Mouse (Mus musculus) MEL (cell line): ENCODE measurements around the gene Adam1b. TPM values are rescaled to one million over a fixed set of nuclear protein-coding genes. Genes with fewer than 3 reads are reported as not detected.
A peak's percentile ranks its signal among the peaks of the same experiment; 100 is the strongest.

Experiments used
- DNase-seq: peaks from one replicate; pipeline ENCODE4 v3.0.0; 2011; ENCODE audit warnings: low read depth, low spot score
- H3K27ac ChIP-seq: 2 replicates; pipeline ENCODE4 v1.5.1; 2012; ENCODE audit warnings: low read depth, mild to moderate bottlenecking, control low read depth, low read length, moderate library complexity; ENCODE audit not compliant: control insufficient read depth
- H3K27me3 ChIP-seq, 2 experiments: fragments of 150-350 bp in 1 of 2; sonication (generic) in 1 of 2; 2 replicates each; pipeline ENCODE4 v1.6.1; 2012; ENCODE audit warnings: low read length in 2 of 2, mild to moderate bottlenecking in 2 of 2, improper control_type of control experiment in 1 of 2, moderate library complexity in 1 of 2; ENCODE audit not compliant: insufficient read depth in 2 of 2, control insufficient read depth in 1 of 2
- H3K36me3 ChIP-seq, 2 experiments: 2 replicates each; pipeline ENCODE4 v1.6.1; 2012 to 2014; ENCODE audit warnings: low read length in 2 of 2, improper control_type of control experiment in 1 of 2, inconsistent platforms in 1 of 2, mild to moderate bottlenecking in 1 of 2; ENCODE audit not compliant: insufficient read depth in 2 of 2, control insufficient read depth in 1 of 2
- H3K4me1 ChIP-seq, 2 experiments: fragments of 150-350 bp in 1 of 2; sonication (generic) in 1 of 2; 2 replicates each; pipeline ENCODE4 v1.6.1; 2012; ENCODE audit warnings: low read length in 2 of 2, improper control_type of control experiment in 1 of 2, mild to moderate bottlenecking in 1 of 2; ENCODE audit not compliant: insufficient read depth in 2 of 2, control insufficient read depth in 1 of 2
- H3K4me3 ChIP-seq, 2 experiments: fragments of 150-350 bp in 1 of 2; sonication (generic) in 1 of 2; 2 replicates each; pipeline ENCODE4 v1.5.1; 2012; ENCODE audit warnings: low read depth in 2 of 2, low read length in 2 of 2, mild to moderate bottlenecking in 2 of 2, moderate library complexity in 2 of 2, control low read depth in 1 of 2, improper control_type of control experiment in 1 of 2; ENCODE audit not compliant: control insufficient read depth in 1 of 2, insufficient read depth in 1 of 2
- H3K79me2 ChIP-seq: 2 replicates; pipeline ENCODE4 v1.6.1; 2012; ENCODE audit warnings: mild to moderate bottlenecking, low read length, moderate library complexity; ENCODE audit not compliant: control insufficient read depth, poor library complexity, insufficient read depth
- H3K9ac ChIP-seq: 2 replicates; pipeline ENCODE4 v1.6.1; 2012; ENCODE audit warnings: low read depth, mild to moderate bottlenecking, control low read depth, low read length, moderate library complexity; ENCODE audit not compliant: control insufficient read depth, poor library complexity, severe bottlenecking
- H3K9me3 ChIP-seq: fragments of 150-350 bp; sonication (generic); replicated peaks from 2 replicates; pipeline ENCODE4 v1.6.1; 2012; ENCODE audit warnings: mild to moderate bottlenecking, low read length, improper control_type of control experiment, moderate library complexity; ENCODE audit not compliant: insufficient read depth
- BHLHE40 ChIP-seq: IDR thresholded peaks from 2 replicates; pipeline ENCODE4 v1.6.1; 2012; ENCODE audit warnings: low read depth, mild to moderate bottlenecking, inconsistent platforms, low read length, improper control_type of control experiment, borderline replicate concordance
- CHD1 ChIP-seq: IDR thresholded peaks from 2 replicates; pipeline ENCODE4 v1.6.1; 2012; ENCODE audit warnings: low read depth, mild to moderate bottlenecking, inconsistent platforms, low read length, improper control_type of control experiment
- CHD2 ChIP-seq: IDR thresholded peaks from 2 replicates; pipeline ENCODE4 v1.6.1; 2011; ENCODE audit warnings: low read length, improper control_type of control experiment
- CTCF ChIP-seq, 3 experiments: IDR thresholded peaks in 2 of 3; conservative IDR thresholded peaks in 1 of 3; 2 replicates each; pipeline ENCODE4 v1.5.1; 2011 to 2012; ENCODE audit warnings: low read length in 3 of 3, low read depth in 2 of 3, mild to moderate bottlenecking in 2 of 3, improper control_type of control experiment in 1 of 3, inconsistent platforms in 1 of 3, mixed read lengths in 1 of 3, moderate library complexity in 1 of 3; ENCODE audit not compliant: control insufficient read depth in 1 of 3, insufficient read depth in 1 of 3, poor library complexity in 1 of 3, severe bottlenecking in 1 of 3
- E2F4 ChIP-seq: IDR thresholded peaks from 2 replicates; pipeline ENCODE4 v1.6.1; 2011; ENCODE audit warnings: low read depth, low read length, improper control_type of control experiment, borderline replicate concordance
- EP300 ChIP-seq, 2 experiments: IDR thresholded peaks; 2 replicates each; pipeline ENCODE4 v1.6.1; 2011; ENCODE audit warnings: improper control_type of control experiment in 2 of 2, low read length in 2 of 2, low read depth in 1 of 2, mild to moderate bottlenecking in 1 of 2
- ETS1 ChIP-seq: IDR thresholded peaks from 2 replicates; pipeline ENCODE4 v1.6.1; 2012; ENCODE audit warnings: low read depth, mild to moderate bottlenecking, inconsistent platforms, low read length, improper control_type of control experiment, moderate library complexity
- GABPA ChIP-seq: IDR thresholded peaks from 2 replicates; pipeline ENCODE4 v1.6.1; 2012; ENCODE audit warnings: low read depth, mild to moderate bottlenecking, inconsistent platforms, low read length, improper control_type of control experiment, moderate library complexity
- GATA1 ChIP-seq: IDR thresholded peaks from 2 replicates; pipeline ENCODE4 v1.6.1; 2011; ENCODE audit warnings: low read depth, low read length, improper control_type of control experiment
- HCFC1 ChIP-seq: IDR thresholded peaks from 2 replicates; pipeline ENCODE4 v1.6.1; 2012; ENCODE audit warnings: low read depth, mild to moderate bottlenecking, inconsistent platforms, low read length, improper control_type of control experiment, moderate library complexity
- JUND ChIP-seq: IDR thresholded peaks from 2 replicates; pipeline ENCODE4 v1.6.1; 2011; ENCODE audit warnings: low read depth, mild to moderate bottlenecking, improper control_type of control experiment, low read length
- KAT2A ChIP-seq: conservative IDR thresholded peaks from 2 replicates; pipeline ENCODE4 v1.6.1; 2012; ENCODE audit warnings: low read depth, low read length, improper control_type of control experiment, inconsistent platforms
- MAFK ChIP-seq: IDR thresholded peaks from 2 replicates; pipeline ENCODE4 v1.6.1; 2011; ENCODE audit warnings: low read depth, mild to moderate bottlenecking, low read length, improper control_type of control experiment, borderline replicate concordance
- MAX ChIP-seq: IDR thresholded peaks from 2 replicates; pipeline ENCODE4 v1.6.1; 2011; ENCODE audit warnings: low read length, improper control_type of control experiment
- MAZ ChIP-seq: IDR thresholded peaks from 2 replicates; pipeline ENCODE4 v1.6.1; 2012; ENCODE audit warnings: low read depth, mild to moderate bottlenecking, inconsistent platforms, low read length, improper control_type of control experiment
- MEF2A ChIP-seq: IDR thresholded peaks from 2 replicates; pipeline ENCODE4 v1.6.1; 2014; ENCODE audit warnings: low read depth, mild to moderate bottlenecking, inconsistent platforms, low read length, improper control_type of control experiment; ENCODE audit not compliant: poor library complexity, insufficient replicate concordance, severe bottlenecking; ENCODE audit errors: extremely low read depth
- MXI1 ChIP-seq: IDR thresholded peaks from 2 replicates; pipeline ENCODE4 v1.6.1; 2011; ENCODE audit warnings: mild to moderate bottlenecking, low read depth, low read length, improper control_type of control experiment
- MYB ChIP-seq: IDR thresholded peaks from 2 replicates; pipeline ENCODE4 v1.6.1; 2011; ENCODE audit warnings: mild to moderate bottlenecking, low read depth, low read length, improper control_type of control experiment
- MYC ChIP-seq: IDR thresholded peaks from 2 replicates; pipeline ENCODE4 v1.6.1; 2011; ENCODE audit warnings: low read depth, mild to moderate bottlenecking, low read length, improper control_type of control experiment, moderate library complexity
- NELFE ChIP-seq: IDR thresholded peaks from 2 replicates; pipeline ENCODE4 v1.6.1; 2011; ENCODE audit warnings: low read depth, low read length, improper control_type of control experiment
- NRF1 ChIP-seq: IDR thresholded peaks from 2 replicates; pipeline ENCODE4 v1.6.1; 2014; ENCODE audit warnings: low read depth, mild to moderate bottlenecking, inconsistent platforms, low read length, improper control_type of control experiment, moderate library complexity; ENCODE audit not compliant: poor library complexity, insufficient read depth, severe bottlenecking
- POLR2A ChIP-seq, 2 experiments: IDR thresholded peaks; 2 replicates each; pipeline ENCODE4 v1.6.1; 2011 to 2012; ENCODE audit warnings: low read length in 2 of 2, mild to moderate bottlenecking in 2 of 2, control low read depth in 1 of 2, improper control_type of control experiment in 1 of 2, low read depth in 1 of 2, moderate library complexity in 1 of 2; ENCODE audit not compliant: control insufficient read depth in 1 of 2, insufficient read depth in 1 of 2, poor library complexity in 1 of 2
- POLR2AphosphoS5 ChIP-seq: IDR thresholded peaks from 2 replicates; pipeline ENCODE4 v1.6.1; 2012; ENCODE audit warnings: low read depth, borderline replicate concordance, mild to moderate bottlenecking, inconsistent platforms, low read length, moderate library complexity, mixed read lengths
- RAD21 ChIP-seq: IDR thresholded peaks from 2 replicates; pipeline ENCODE4 v1.6.1; 2011; ENCODE audit warnings: mild to moderate bottlenecking, low read depth, low read length, improper control_type of control experiment
- RCOR1 ChIP-seq: IDR thresholded peaks from 2 replicates; pipeline ENCODE4 v1.6.1; 2012; ENCODE audit warnings: low read depth, mild to moderate bottlenecking, inconsistent platforms, low read length, improper control_type of control experiment
- SIN3A ChIP-seq: IDR thresholded peaks from 2 replicates; pipeline ENCODE4 v1.6.1; 2012; ENCODE audit warnings: low read length, improper control_type of control experiment, inconsistent platforms
- SMC3 ChIP-seq: IDR thresholded peaks from 2 replicates; pipeline ENCODE4 v1.6.1; 2011; ENCODE audit warnings: low read depth, low read length, improper control_type of control experiment
- TAL1 ChIP-seq: IDR thresholded peaks from 2 replicates; pipeline ENCODE4 v1.6.1; 2012; ENCODE audit warnings: mild to moderate bottlenecking, inconsistent platforms, low read length, moderate library complexity, mixed read lengths
- TBP ChIP-seq: IDR thresholded peaks from 2 replicates; pipeline ENCODE4 v1.8.0; 2011; ENCODE audit warnings: low read depth, low read length, improper control_type of control experiment
- TCF12 ChIP-seq: IDR thresholded peaks from 2 replicates; pipeline ENCODE4 v1.6.1; 2014; ENCODE audit warnings: low read depth, mild to moderate bottlenecking, inconsistent platforms, low read length, improper control_type of control experiment, moderate library complexity
- UBTF ChIP-seq: IDR thresholded peaks from 2 replicates; pipeline ENCODE4 v1.6.1; 2012; ENCODE audit warnings: low read depth, mild to moderate bottlenecking, inconsistent platforms, low read length, improper control_type of control experiment, moderate library complexity, borderline replicate concordance; ENCODE audit not compliant: insufficient read depth
- USF1 ChIP-seq: IDR thresholded peaks from 2 replicates; pipeline ENCODE4 v1.6.1; 2014; ENCODE audit warnings: low read depth, mild to moderate bottlenecking, inconsistent platforms, low read length, improper control_type of control experiment, moderate library complexity
- USF2 ChIP-seq, 2 experiments: IDR thresholded peaks; 2 replicates each; pipeline ENCODE4 v1.6.1; 2011 to 2012; ENCODE audit warnings: improper control_type of control experiment in 2 of 2, low read length in 2 of 2, borderline replicate concordance in 1 of 2, inconsistent platforms in 1 of 2, low read depth in 1 of 2, mild to moderate bottlenecking in 1 of 2; ENCODE audit not compliant: insufficient read depth in 1 of 2
- ZC3H11A ChIP-seq: IDR thresholded peaks from 2 replicates; pipeline ENCODE4 v1.6.1; 2012; ENCODE audit warnings: low read depth, mild to moderate bottlenecking, inconsistent platforms, low read length, improper control_type of control experiment
- ZKSCAN1 ChIP-seq: IDR thresholded peaks from 2 replicates; pipeline ENCODE4 v1.6.1; 2012; ENCODE audit warnings: low read depth, mild to moderate bottlenecking, inconsistent platforms, low read length, improper control_type of control experiment, moderate library complexity
- ZMIZ1 ChIP-seq: IDR thresholded peaks from 2 replicates; pipeline ENCODE4 v1.6.1; 2012; ENCODE audit warnings: low read depth, mild to moderate bottlenecking, inconsistent platforms, low read length, improper control_type of control experiment, moderate library complexity
- ZNF384 ChIP-seq: IDR thresholded peaks from 2 replicates; pipeline ENCODE4 v1.6.1; 2012; ENCODE audit warnings: low read depth, mild to moderate bottlenecking, inconsistent platforms, low read length, improper control_type of control experiment
- polyA plus RNA-seq, 2 experiments: library from polyadenylated mRNA; stranded (reverse) in 1 of 2; unstranded in 1 of 2; fragments of >175 nt in 1 of 2; fragments of >200 nt in 1 of 2; gene quantifications; 2 replicates each; pipeline versions ENCODE4 v1.2.1 to v1.2.4; 2012; ENCODE audit warnings: low replicate concordance in 2 of 2, low read depth in 1 of 2; ENCODE audit not compliant: insufficient read length in 2 of 2, insufficient read depth in 1 of 2, missing spikeins in 1 of 2
- total RNA-seq: library from RNA; depleted of rRNA; stranded (reverse); fragments of 300-350 nt; gene quantifications from 2 replicates; pipeline ENCODE4 v1.2.3, GENCODE M21; 2012

Gene Adam1b
- total and polyA plus RNA-seq, 3 experiments = 0.06 TPM; not detected in 2

GRCm38 (mm10) chr5:121476040-121476439 is 27.2 kb downstream of the Adam1b start:
- peak overlapping the region; percentile 41; the same call in 1 of the 2 replicates for H3K27ac ChIP-seq
- TF ChIP-seq EP300 (IDR thresholded peaks at IDR 0.05; ENCODE audit: low read depth in 1 of 2, low read length in 2 of 2) = peak; percentile 91 to 94
- TF ChIP-seq BHLHE40 = no peak
- peak; percentile 95 for TF ChIP-seq TCF12
- no peak for TF ChIP-seq CHD1
- peak; percentile 75 for TF ChIP-seq RCOR1
- TF ChIP-seq RAD21 = no peak
- TF ChIP-seq POLR2A (IDR thresholded peaks at IDR 0.05; ENCODE audit: control insufficient read depth in 1 of 2, insufficient read depth in 1 of 2, low read depth in 1 of 2, low read length in 2 of 2, poor library complexity in 1 of 2) = no peak
- no peak for TF ChIP-seq USF2 (IDR thresholded peaks at IDR 0.05; ENCODE audit: borderline replicate concordance in 1 of 2, insufficient read depth in 1 of 2, low read depth in 1 of 2, low read length in 2 of 2)
- TF ChIP-seq MAX = no peak
- 0 out of 2 replicates have a peak, but pooled peaks have one; percentile 5 for TF ChIP-seq SMC3
- no peak; the same call in 1 of the 2 replicates for TF ChIP-seq KAT2A
- TF ChIP-seq ZKSCAN1 = no peak
- TF ChIP-seq E2F4 = no peak
- no peak for TF ChIP-seq ZMIZ1
- TF ChIP-seq SIN3A = peak; percentile 62
- TF ChIP-seq CTCF (IDR thresholded peaks at IDR 0.05 in 2 of 3, conservative IDR thresholded peaks at IDR 0.05 in 1 of 3; ENCODE audit: control insufficient read depth in 1 of 3, insufficient read depth in 1 of 3, low read depth in 2 of 3, low read length in 3 of 3, poor library complexity in 1 of 3, severe bottlenecking in 1 of 3) = no peak
- TF ChIP-seq MEF2A = no peak
- 0 out of 2 replicates have a peak, but pooled peaks have one; percentile 6 for TF ChIP-seq ZC3H11A
- no peak for TF ChIP-seq NELFE
- no peak for TF ChIP-seq MYB
- TF ChIP-seq MXI1 = peak; percentile 66; the same call in 1 of the 2 replicates
- no peak for TF ChIP-seq UBTF
- TF ChIP-seq MYC = 0 out of 2 replicates have a peak, but pooled peaks have one; percentile 67
- peak; percentile 43; the same call in 1 of the 2 replicates for TF ChIP-seq MAFK
- no peak for TF ChIP-seq USF1
- TF ChIP-seq TBP = no peak
- TF ChIP-seq GATA1 = peak; percentile 96
- TF ChIP-seq HCFC1 = no peak
- TF ChIP-seq ETS1 = peak; percentile 66; the same call in 1 of the 2 replicates
- TF ChIP-seq CHD2 = no peak; the same call in 1 of the 2 replicates
- TF ChIP-seq NRF1 = no peak
- TF ChIP-seq ZNF384 = peak; percentile 42
- no peak for TF ChIP-seq GABPA
- TF ChIP-seq MAZ = no peak
- TF ChIP-seq POLR2AphosphoS5 = no peak
- peak; percentile 83 for TF ChIP-seq TAL1
- no peak for TF ChIP-seq JUND

More at GRCm38 (mm10) chr5:121476040-121476439, 27.2 kb downstream of the Adam1b start:
- Histone ChIP-seq H3K27me3 (no peaks in the 10 kb centered on the region), H3K4me1 (peaks cover 10 to 11% of the 10 kb centered on the region in 2 experiments), H3K9ac (no peak overlapping the region), H3K79me2 (no peaks in the 10 kb centered on the region), H3K9me3 (no peaks in the 10 kb centered on the region), H3K36me3 (peaks cover 0 to 14% of the 10 kb centered on the region in 2 experiments; a peak in 2 of 4 replicates), H3K4me3 (no peak overlapping the region)
- DNase-seq = peak; percentile 58
